Mouse (Mus musculus): ENCODE data around the gene Hist2h2ac. TPM values are rescaled to one million over a fixed set of nuclear protein-coding genes. Genes with fewer than 3 reads are reported as not detected.
"Not testable (repeated sequence)": the region's sequence is repeated elsewhere in the genome, so short reads cannot be mapped to it uniquely, and the experiment has no call there.

Gene Hist2h2ac
- total RNA-seq, 4 experiments from 2014 or later = 26.7 to 37.7 (median 31.8) TPM

DNA sequence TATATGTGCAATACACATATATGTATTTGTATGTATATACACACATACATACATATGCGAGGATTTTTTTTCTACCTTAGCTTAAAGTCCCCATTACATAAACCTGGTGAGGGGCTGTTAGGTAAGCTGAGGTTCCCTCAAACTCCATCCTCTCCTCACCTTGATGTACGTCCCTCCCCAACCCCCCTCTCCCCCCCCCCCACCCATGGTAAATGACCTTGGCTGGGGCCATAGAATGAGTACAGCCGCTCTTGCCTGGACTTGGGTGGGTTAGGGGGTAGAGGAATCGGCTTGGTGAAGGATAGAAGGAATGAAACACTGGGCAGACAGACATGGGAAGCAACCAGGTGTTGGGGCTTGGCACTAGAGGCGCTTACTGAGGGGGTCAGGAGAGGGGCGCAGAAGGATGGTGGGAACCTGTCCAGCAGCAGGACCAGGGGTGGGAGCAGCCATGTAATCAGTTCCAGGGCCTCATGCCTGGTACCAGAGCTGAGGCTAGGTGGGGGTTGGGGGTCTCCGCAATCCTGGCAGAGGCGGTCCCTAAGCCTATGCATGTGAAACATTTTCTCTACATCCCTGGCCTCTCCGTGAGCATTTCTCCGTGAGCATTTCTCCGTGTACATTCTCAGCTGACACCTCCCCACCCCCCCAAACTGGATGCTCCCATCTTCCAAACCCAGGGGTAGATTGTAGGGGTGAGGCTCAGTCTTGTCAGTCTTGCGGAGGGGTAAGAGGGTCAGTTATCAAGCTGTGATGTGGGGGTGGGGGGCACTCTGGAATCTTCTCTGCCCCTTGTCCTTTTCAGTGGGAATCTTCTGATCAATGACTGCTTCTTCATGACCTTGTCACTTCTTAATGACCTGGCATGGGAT, 38.9 kb downstream of the Hist2h2ac start:
- DNase-seq (ENCODE audit: low spot score in 2 of 2) = no peak

DNA sequence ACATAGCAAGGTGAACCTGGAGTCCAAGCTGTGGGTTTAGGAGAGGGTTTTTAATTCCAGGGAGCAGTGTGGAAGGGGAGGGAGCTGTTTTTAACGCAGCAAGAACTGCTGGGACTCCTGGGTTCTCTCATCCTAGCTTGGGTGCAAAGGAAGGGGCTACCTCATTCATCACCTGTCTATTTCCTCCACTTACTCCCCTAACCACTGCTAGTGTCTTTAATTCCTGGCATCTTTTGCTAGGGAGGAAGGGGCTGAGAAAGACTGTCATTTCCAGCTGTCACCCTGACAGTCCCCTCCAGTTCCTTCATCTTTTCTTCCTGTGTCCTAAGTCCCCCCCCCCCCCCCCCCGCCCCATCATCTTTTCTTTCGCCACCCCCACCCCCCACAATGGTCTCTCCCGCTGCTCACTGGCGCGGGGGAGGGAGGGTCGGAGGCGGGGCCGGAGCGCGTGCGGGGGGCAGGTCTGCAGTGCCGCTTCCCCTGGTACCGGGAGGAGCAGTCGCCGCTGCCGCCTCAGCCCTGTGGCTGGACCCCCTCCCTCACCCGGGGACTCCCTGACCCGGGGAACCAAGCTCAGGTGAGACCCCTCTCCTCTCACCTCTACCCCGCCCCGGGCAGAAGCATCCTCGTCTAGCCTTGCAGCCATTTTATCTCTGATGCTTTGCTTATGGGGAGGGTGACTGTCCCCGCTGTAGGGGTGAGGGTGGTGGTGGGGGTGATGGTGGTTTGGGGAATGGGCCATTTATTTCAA, 39.8 kb downstream of the Hist2h2ac start, which contains the start of gene Sv2a:
Gene Sv2a, plus strand, starts transcription at position 425 of the 751 bp plus-strand sequence.
- DNase-seq (ENCODE audit: low spot score in 2 of 2) = no peak

DNA sequence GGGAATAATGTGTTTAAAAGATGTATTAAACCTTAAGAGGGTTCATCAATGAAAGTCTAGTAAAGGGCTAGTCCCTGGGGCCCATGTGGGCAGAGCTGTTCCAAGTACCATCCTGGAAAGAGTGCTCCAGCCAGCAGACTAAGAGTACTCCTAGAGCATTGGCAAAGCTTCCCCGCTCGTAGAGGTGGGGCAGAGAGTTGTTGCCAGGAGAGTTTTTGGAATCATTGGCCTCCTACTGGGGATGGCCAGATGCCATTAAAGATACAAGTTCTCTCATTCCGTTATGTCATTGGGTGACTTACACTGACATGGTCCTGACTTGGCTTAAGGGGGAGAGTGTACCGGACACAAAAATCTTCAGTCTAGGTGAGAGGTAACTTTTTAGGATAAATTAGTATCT, 41.1 kb downstream of the Hist2h2ac start:
- DNase-seq (ENCODE audit: low spot score in 2 of 2) = no peak

DNA sequence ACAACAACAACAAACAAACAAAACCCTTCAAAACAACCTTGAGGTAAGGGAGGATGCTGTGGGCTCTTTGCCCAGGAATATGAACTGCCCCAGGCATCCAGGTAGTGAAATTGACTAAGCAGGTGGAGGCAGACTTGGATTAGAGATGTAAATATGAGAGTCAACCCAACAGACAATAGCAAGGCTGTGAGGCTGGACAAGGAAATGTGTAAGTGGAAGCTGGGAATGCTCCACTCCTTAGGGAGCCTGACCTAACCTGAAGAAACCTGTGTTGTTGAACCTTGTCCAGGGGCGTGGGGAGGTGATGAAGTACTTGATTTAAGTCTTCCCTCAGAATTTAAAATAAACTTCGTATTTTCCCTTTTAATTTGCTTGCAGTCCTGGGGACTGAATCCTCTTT, 41.8 kb downstream of the Hist2h2ac start:
- DNase-seq (ENCODE audit: low spot score in 2 of 2) = no peak

DNA sequence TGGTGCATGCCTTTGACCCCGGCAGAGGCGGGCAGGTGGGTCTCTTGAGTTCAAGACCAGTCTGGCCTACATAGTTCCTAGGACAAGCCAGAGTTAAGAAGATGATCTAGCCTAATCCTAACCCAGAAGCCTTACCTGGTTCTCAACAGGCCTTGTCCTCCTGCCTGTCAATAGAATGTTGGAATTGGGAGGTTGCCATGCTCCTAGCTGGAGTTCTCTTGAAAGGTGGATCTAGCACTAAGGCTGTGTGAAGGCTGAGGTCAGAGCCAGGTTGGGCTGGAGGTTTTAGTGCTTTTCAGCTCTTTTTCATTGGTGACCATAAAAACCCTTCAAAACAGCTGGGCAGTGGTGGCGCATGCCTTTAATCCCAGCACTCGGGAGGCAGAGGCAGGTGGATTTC, 42.3 kb downstream of the Hist2h2ac start:
- no peak for DNase-seq (ENCODE audit: low spot score in 2 of 2)

DNA sequence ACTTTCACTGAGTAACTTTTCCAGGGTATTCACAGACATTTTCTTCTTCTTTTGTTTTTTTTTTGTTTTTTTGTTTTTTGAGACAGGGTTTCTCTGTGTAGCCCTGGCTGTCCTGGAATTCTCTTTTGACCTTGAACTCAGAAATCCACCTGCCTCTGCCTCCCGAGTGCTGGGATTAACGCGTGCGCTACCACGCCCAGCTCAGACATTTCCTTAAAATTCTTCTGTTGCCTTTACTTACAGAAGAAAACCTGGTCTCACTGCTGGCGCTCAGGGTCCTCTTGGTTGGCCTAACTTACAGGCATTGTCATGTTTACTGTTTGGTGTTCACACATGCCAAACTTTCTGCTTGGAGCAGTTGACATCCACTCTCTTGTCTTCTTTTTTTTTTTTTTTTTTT, 45.4 kb downstream of the Hist2h2ac start:
- DNase-seq (ENCODE audit: low spot score in 2 of 2) = no peak

DNA sequence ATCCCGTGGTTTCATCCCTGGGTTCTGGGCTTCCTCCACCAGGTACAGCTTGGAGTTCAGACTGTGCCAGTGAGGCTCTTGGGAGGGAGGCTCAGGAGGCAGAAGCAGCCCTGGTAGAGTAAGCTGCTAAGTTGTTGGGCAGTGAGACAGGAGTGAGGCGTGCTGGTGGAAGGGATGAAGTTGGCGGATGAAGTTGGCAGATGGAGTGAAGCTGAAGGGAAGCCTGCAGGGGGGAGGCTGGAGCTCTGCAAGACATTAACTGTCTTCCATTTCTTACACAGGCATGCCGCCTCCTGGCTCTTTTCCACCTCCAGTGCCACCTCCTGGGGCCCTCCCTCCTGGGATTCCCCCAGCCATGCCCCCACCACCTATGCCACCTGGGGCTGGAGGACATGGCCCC, 46.6 kb downstream of the Hist2h2ac start:
- not testable (repeated sequence) for DNase-seq (ENCODE audit: low spot score in 2 of 2)

DNA sequence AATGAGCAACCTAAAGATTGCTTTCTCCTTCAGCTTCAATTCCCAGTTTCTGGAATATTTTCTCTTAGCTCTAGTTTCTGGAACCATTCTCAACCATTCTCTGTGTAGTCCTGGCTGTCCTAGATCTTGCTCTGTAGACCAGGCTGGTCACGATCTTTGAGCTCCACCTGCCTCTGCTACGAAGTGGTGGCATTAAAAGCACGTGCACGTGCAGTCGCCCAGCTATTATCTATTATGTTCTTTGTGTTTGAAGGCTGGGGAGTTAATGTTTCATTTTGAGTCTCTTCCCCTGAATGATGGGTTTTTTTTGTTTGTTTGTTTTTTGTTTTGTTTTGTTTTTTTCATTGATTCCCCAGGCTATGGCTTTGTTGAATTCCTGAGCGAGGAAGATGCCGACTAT, 47.5 kb downstream of the Hist2h2ac start:
- no peak for DNase-seq (ENCODE audit: low spot score in 2 of 2)

DNA sequence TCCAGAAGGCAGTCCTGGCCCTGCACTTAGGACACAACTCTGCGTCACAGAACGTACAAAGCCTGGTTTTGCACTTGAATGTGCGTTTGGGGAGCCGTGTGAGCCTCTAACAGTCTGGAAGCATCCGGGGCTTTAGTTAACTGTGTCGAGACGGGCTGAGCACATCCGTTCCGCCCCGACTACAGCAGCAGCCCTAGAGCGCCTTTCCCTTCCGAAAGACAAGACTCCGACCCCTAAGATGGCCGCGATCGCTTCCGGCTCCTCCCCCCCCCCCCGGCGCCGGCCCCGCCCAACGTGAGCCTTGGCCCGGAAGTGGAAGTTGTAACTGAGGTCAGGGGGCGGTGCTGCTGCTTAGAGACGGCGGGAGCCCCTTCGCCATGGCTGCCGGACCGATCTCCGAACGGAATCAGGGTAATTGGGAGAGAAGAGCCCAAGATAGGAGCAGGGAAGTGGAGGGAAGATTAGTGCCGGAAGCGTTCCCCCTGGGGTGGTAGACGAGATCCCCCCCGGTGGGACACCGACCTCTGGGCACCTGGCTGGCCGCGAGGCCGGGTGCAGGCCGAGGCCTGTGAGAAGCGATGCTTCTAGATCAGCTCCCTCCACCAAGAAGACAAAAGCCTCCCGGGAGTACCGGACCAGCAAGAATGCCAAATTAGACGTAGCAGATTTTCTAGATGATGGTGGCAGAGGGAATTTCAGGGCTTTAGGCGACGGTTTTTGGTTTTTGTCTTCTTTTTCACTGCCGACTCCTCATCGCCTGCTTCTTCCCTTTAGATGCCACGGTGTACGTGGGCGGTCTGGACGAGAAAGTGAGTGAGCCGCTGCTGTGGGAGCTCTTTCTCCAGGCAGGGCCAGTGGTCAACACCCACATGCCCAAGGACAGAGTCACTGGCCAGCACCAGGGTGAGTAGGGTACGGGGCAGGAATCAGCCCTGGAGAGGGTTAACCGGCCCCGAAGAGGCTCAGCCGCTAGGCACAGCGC, 48.2 kb downstream of the Hist2h2ac start, which contains the start of gene Sf3b4:
Gene Sf3b4, plus strand, starts transcription at position 136 of the 982 bp plus-strand sequence.
- DNase-seq (ENCODE audit: low spot score in 2 of 2) = peak; percentile 74 to 80

DNA sequence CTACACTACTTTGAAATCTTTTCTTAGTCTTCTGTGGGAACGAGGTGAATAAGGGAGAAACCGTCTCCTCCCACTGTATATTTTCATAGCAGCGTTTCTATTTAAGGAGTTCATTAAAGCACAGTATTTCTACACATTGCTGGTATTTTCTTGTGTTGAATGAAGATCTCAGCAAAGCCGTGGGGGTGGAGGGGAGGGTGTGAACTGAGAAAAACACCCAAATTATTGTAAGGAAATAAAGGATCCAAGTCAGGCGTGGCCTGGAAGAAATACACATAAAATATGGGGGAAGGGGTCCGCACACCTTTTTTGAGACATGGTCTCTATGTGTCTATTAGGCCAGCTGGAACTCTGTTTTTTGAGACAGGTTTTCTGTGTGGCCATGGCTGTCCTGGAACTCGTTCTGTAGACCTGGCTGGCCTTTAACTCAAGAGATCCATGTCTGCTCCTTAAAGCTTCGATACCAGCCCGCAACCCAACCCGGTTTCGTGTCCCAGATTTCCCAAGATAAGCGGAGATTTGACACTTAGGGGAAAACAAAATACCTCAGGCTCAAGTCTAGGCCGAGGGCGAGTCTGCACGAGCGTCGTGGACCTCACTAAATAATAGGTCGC, 49.0 kb downstream of the Hist2h2ac start:
- DNase-seq (ENCODE audit: low spot score in 2 of 2) = no peak

DNA sequence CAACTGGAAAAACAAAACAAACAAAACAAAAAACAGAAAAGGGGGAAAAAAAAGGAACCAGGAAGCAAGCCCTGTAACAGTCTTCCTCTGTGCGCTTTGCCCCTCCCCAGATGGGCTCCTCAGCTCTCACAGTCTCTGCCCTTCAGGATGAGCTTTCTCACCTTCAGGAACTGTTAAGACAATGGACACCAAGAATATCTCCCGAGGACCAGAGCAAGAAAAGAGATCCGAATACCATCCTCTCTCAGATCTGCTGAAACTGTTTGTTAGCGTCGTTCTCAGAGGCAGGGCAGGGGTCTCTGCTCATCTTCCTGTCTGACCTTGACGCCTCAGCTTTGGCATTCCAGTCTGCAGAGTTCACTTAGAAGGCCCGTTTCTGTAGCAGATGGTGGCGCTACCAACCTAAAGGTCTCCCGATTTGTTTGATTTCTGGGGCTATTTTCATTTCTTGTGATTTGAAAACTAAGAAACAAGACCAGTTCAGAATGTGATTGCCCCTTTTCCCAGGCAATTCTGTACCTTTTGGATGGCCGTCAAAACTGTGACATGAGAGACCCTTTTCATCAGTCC, 49.6 kb downstream of the Hist2h2ac start:
- DNase-seq (ENCODE audit: low spot score in 2 of 2) = no peak

Small RNAs within 50 kb of the gene (microRNA-seq; reads per million reads assigned to microRNA genes)
- 0 reads per million in 2 experiments for gene Gm44492
- 0 reads per million in 2 experiments for gene Gm47311
- 0 reads per million in 2 experiments for gene Gm47313

Other genes with a start within 250 kb of the Hist2h2ac start
- 10 to 100 TPM; 64.0 to 86.2 (median 81.6) TPM for gene Plekho1, start 224.9 kb downstream of the Hist2h2ac start, total RNA-seq (2022)
- gene Vps45, start 162.4 kb downstream of the Hist2h2ac start, total RNA-seq (2022) = 10 to 100 TPM; 44.9 to 55.2 (median 50.3) TPM
- gene Otud7b, start 116.4 kb downstream of the Hist2h2ac start, total RNA-seq (2022) = 10 to 100 TPM; 33.4 to 40.7 (median 38.5) TPM
- gene Mtmr11, start 58.9 kb downstream of the Hist2h2ac start, total RNA-seq (2022) = 1 to 10 TPM; 5.8 to 8.4 (median 6.9) TPM
- gene Sf3b4, start 48.5 kb downstream of the Hist2h2ac start, total RNA-seq (2022) = 10 to 100 TPM; 40.3 to 48.5 (median 43.0) TPM
- gene Sv2a, start 39.7 kb downstream of the Hist2h2ac start, total RNA-seq (2022) = 100 to 1,000 TPM; 434 to 460 (median 443) TPM
- 10 to 100 TPM; 14.9 to 20.7 (median 18.3) TPM for gene Bola1, start 1.2 kb downstream of the Hist2h2ac start, total RNA-seq (2022)
- 10 to 100 TPM; 11.1 to 15.2 (median 14.1) TPM for gene Hist2h2ab, start 1.0 kb downstream of the Hist2h2ac start, total RNA-seq (2022)
- 1 to 10 TPM; 4.9 to 7.1 (median 5.4) TPM for gene Hist2h2be, start 239 bp upstream of the Hist2h2ac start, total RNA-seq (2022)
- gene Hist2h3c2, start 18.2 kb upstream of the Hist2h2ac start, total RNA-seq (2022) = 1 to 10 TPM; 1.1 to 4.8 (median 4.3) TPM
- gene Hist2h2aa2, start 19.4 kb upstream of the Hist2h2ac start, total RNA-seq (2022) = 100 to 1,000 TPM; 190 to 245 (median 229) TPM
- 10 to 100 TPM in 2 of 4 experiments, 1 to 10 TPM in 2; 5.2 to 28.7 (median 10.2) TPM for gene Hist2h2aa1, start 24.6 kb upstream of the Hist2h2ac start, total RNA-seq (2022)
- gene Hist2h3c1, start 25.8 kb upstream of the Hist2h2ac start, total RNA-seq (2022) = not detected
- 10 to 100 TPM; 27.2 to 32.5 (median 29.5) TPM for gene Hist2h4, start 42.4 kb upstream of the Hist2h2ac start, total RNA-seq (2022)
- 10 to 100 TPM; 45.5 to 68.8 (median 61.8) TPM for gene Hist2h3b, start 47.8 kb upstream of the Hist2h2ac start, total RNA-seq (2022)
- gene Hist2h2bb, start 48.9 kb upstream of the Hist2h2ac start, total RNA-seq (2022) = 100 to 1,000 TPM; 160 to 229 (median 192) TPM
- gene Fcgr1, start 73.1 kb upstream of the Hist2h2ac start, total RNA-seq (2022) = 1 to 10 TPM; 1.7 to 6.5 (median 3.5) TPM
- gene BC107364, start 231.4 kb upstream of the Hist2h2ac start, total RNA-seq (2022) = not detected

Measured in left cerebral cortex, adult 8-10 months (tissue).